Mouse (Mus musculus): ENCODE measurements around the gene Plekhm2. TPM values are rescaled to one million over a fixed set of nuclear protein-coding genes. Genes with fewer than 3 reads are reported as not detected.
A peak's percentile ranks its signal among the peaks of the same experiment; 100 is the strongest.

Gene Plekhm2
- polyA plus RNA-seq, 1 experiment from 2014 or later = 9.8 TPM

GRCm38 (mm10) chr4:141682706-141683230 lies 18.1 kb upstream of the Plekhm2 start:
- WGBS = 74% methylated on average over 12 of the region's 12 CpGs
- no peak overlapping the region for H3K27ac ChIP-seq
- H3K4me2 ChIP-seq (replicated peaks) = no peak overlapping the region
- H3K9ac ChIP-seq = no peak overlapping the region
- peaks cover 9% of the 10 kb centered on the region for H3K4me1 ChIP-seq
- no peaks in the 10 kb centered on the region for H3K9me3 ChIP-seq
- no peaks in the 10 kb centered on the region for H3K27me3 ChIP-seq
- no peak for ATAC-seq (ENCODE audit: insufficient number of reproducible peaks, insufficient read depth, low FRiP score, low TSS enrichment)
- H3K36me3 ChIP-seq = peaks cover 55% of the 10 kb centered on the region
- H3K4me3 ChIP-seq = no peak overlapping the region

GRCm38 (mm10) chr4:141681767-141682166 lies 17.1 kb upstream of the Plekhm2 start:
- Histone ChIP-seq H3K4me3 (no peak overlapping the region), H3K36me3 (peaks cover 50% of the 10 kb centered on the region), H3K4me1 (peaks cover 9% of the 10 kb centered on the region), H3K9me3 (no peaks in the 10 kb centered on the region), H3K27me3 (no peaks in the 10 kb centered on the region), H3K27ac (0 out of 2 replicates have a peak overlapping the region, but pooled peaks have one; percentile 17), H3K9ac (no peak overlapping the region), H3K4me2 (replicated peaks) (no peak overlapping the region)
- ATAC-seq (ENCODE audit: insufficient number of reproducible peaks, insufficient read depth, low FRiP score, low TSS enrichment) = no peak
- 60% methylated on average over 7 of the region's 7 CpGs for WGBS

GRCm38 (mm10) chr4:141680892-141681291 lies 16.2 kb upstream of the Plekhm2 start:
- ATAC-seq (ENCODE audit: insufficient number of reproducible peaks, insufficient read depth, low FRiP score, low TSS enrichment) = no peak
- Histone ChIP-seq H3K4me2 (replicated peaks) (no peak overlapping the region), H3K27me3 (no peaks in the 10 kb centered on the region), H3K9me3 (no peaks in the 10 kb centered on the region), H3K36me3 (peaks cover 43% of the 10 kb centered on the region), H3K4me3 (no peak overlapping the region), H3K9ac (no peak overlapping the region), H3K4me1 (peaks cover 9% of the 10 kb centered on the region), H3K27ac (no peak overlapping the region)
- 41% methylated on average over 12 of the region's 12 CpGs for WGBS

GRCm38 (mm10) chr4:141679016-141679415 lies 14.3 kb upstream of the Plekhm2 start:
- H3K27ac ChIP-seq = no peak overlapping the region
- no peaks in the 10 kb centered on the region for H3K27me3 ChIP-seq
- ATAC-seq (ENCODE audit: insufficient number of reproducible peaks, insufficient read depth, low FRiP score, low TSS enrichment) = no peak
- H3K9me3 ChIP-seq = no peaks in the 10 kb centered on the region
- no peak overlapping the region for H3K4me2 ChIP-seq (replicated peaks)
- no peak overlapping the region for H3K4me3 ChIP-seq
- no peak overlapping the region for H3K9ac ChIP-seq
- peaks cover 25% of the 10 kb centered on the region for H3K36me3 ChIP-seq
- peaks cover 9% of the 10 kb centered on the region for H3K4me1 ChIP-seq
- WGBS = 72% methylated on average over 2 of the region's 2 CpGs

GRCm38 (mm10) chr4:141676462-141676979 lies 11.8 kb upstream of the Plekhm2 start:
- Histone ChIP-seq H3K4me1 (peaks cover 9% of the 10 kb centered on the region), H3K9ac (no peak overlapping the region), H3K36me3 (0 out of 2 replicates have a peak, but pooled peaks cover 6% of the 10 kb centered on the region), H3K4me2 (replicated peaks) (no peak overlapping the region), H3K27me3 (no peaks in the 10 kb centered on the region), H3K9me3 (no peaks in the 10 kb centered on the region), H3K27ac (no peak overlapping the region), H3K4me3 (no peak overlapping the region)
- WGBS = 86% methylated on average over 5 of the region's 5 CpGs
- no peak for ATAC-seq (ENCODE audit: insufficient number of reproducible peaks, insufficient read depth, low FRiP score, low TSS enrichment)

GRCm38 (mm10) chr4:141672325-141672724 lies 7.6 kb upstream of the Plekhm2 start:
- no peak overlapping the region for H3K4me2 ChIP-seq (replicated peaks)
- H3K36me3 ChIP-seq = no peaks in the 10 kb centered on the region
- no peak overlapping the region for H3K4me3 ChIP-seq
- no peaks in the 10 kb centered on the region for H3K9me3 ChIP-seq
- 80% methylated on average over 13 of the region's 13 CpGs for WGBS
- no peak overlapping the region for H3K9ac ChIP-seq
- no peak overlapping the region for H3K27ac ChIP-seq
- no peak for ATAC-seq (ENCODE audit: insufficient number of reproducible peaks, insufficient read depth, low FRiP score, low TSS enrichment)
- no peaks in the 10 kb centered on the region for H3K27me3 ChIP-seq
- H3K4me1 ChIP-seq = no peaks in the 10 kb centered on the region

GRCm38 (mm10) chr4:141671389-141671788 lies 6.7 kb upstream of the Plekhm2 start:
- ATAC-seq (ENCODE audit: insufficient number of reproducible peaks, insufficient read depth, low FRiP score, low TSS enrichment) = no peak
- Histone ChIP-seq H3K27ac (no peak overlapping the region), H3K9me3 (no peaks in the 10 kb centered on the region), H3K4me1 (no peaks in the 10 kb centered on the region), H3K4me3 (no peak overlapping the region), H3K4me2 (replicated peaks) (no peak overlapping the region), H3K9ac (no peak overlapping the region), H3K27me3 (no peaks in the 10 kb centered on the region), H3K36me3 (no peaks in the 10 kb centered on the region)
- 74% methylated on average over 4 of the region's 4 CpGs for WGBS

GRCm38 (mm10) chr4:141669898-141670712 lies 5.4 kb upstream of the Plekhm2 start:
- Histone ChIP-seq H3K9me3 (no peaks in the 10 kb centered on the region), H3K4me2 (replicated peaks) (no peak overlapping the region), H3K9ac (no peak overlapping the region), H3K4me1 (peaks cover under 1% of the 10 kb centered on the region), H3K4me3 (no peak overlapping the region), H3K36me3 (no peaks in the 10 kb centered on the region), H3K27ac (no peak overlapping the region), H3K27me3 (no peaks in the 10 kb centered on the region)
- ATAC-seq (ENCODE audit: insufficient number of reproducible peaks, insufficient read depth, low FRiP score, low TSS enrichment) = no peak
- WGBS = 81% methylated on average over 18 of the region's 18 CpGs

- Histone ChIP-seq H3K4me1 (peaks cover 14% of the 10 kb centered on the region), H3K9me3 (no peaks in the 10 kb centered on the region), H3K36me3 (peaks cover 12% of the 10 kb centered on the region), H3K9ac (peak overlapping the region; percentile 93), H3K27me3 (no peaks in the 10 kb centered on the region), H3K4me2 (replicated peaks) (peak overlapping the region; percentile 88), H3K27ac (peak overlapping the region; percentile 37), H3K4me3 (peak overlapping the region; percentile 77)
- peak; percentile 79 for ATAC-seq (ENCODE audit: insufficient number of reproducible peaks, insufficient read depth, low FRiP score, low TSS enrichment)
- 2% methylated on average over 37 of the region's 60 CpGs for WGBS
Measured at GRCm38 (mm10) chr4:141664011-141664745, 521 bp downstream of the Plekhm2 start.

GRCm38 (mm10) chr4:141663122-141663931 lies 1.4 kb downstream of the Plekhm2 start:
- ATAC-seq (ENCODE audit: insufficient number of reproducible peaks, insufficient read depth, low FRiP score, low TSS enrichment) = no peak
- peak overlapping the region; percentile 77 for H3K4me3 ChIP-seq
- 3% methylated on average over 46 of the region's 47 CpGs for WGBS
- H3K9ac ChIP-seq = peak overlapping the region; percentile 93
- H3K4me1 ChIP-seq = peaks cover 14% of the 10 kb centered on the region
- peaks cover 12% of the 10 kb centered on the region for H3K36me3 ChIP-seq
- H3K27me3 ChIP-seq = no peaks in the 10 kb centered on the region
- H3K27ac ChIP-seq = peak overlapping the region; percentile 37
- no peaks in the 10 kb centered on the region for H3K9me3 ChIP-seq
- peak overlapping the region; percentile 88 for H3K4me2 ChIP-seq (replicated peaks)

- Histone ChIP-seq H3K27ac (no peak overlapping the region), H3K36me3 (peaks cover 23% of the 10 kb centered on the region), H3K4me2 (replicated peaks) (no peak overlapping the region), H3K9me3 (no peaks in the 10 kb centered on the region), H3K27me3 (no peaks in the 10 kb centered on the region), H3K4me1 (peaks cover 14% of the 10 kb centered on the region), H3K9ac (no peak overlapping the region; the same call in 1 of the 2 replicates), H3K4me3 (no peak overlapping the region)
- 91% methylated on average over 11 of the region's 11 CpGs for WGBS
- ATAC-seq (ENCODE audit: insufficient number of reproducible peaks, insufficient read depth, low FRiP score, low TSS enrichment) = no peak
Measured at GRCm38 (mm10) chr4:141660884-141661283, 3.8 kb downstream of the Plekhm2 start.

Data from embryonic facial prominence, embryonic 12.5 days (tissue).